Mouse (Mus musculus): ENCODE measurements around the gene Elmo1. TPM values are rescaled to one million over a fixed set of nuclear protein-coding genes. Genes with fewer than 3 reads are reported as not detected.
A peak's percentile ranks its signal among the peaks of the same experiment; 100 is the strongest.

Elmo1 gene
- polyA plus RNA-seq, 1 experiment = 56.1 TPM

DNA sequence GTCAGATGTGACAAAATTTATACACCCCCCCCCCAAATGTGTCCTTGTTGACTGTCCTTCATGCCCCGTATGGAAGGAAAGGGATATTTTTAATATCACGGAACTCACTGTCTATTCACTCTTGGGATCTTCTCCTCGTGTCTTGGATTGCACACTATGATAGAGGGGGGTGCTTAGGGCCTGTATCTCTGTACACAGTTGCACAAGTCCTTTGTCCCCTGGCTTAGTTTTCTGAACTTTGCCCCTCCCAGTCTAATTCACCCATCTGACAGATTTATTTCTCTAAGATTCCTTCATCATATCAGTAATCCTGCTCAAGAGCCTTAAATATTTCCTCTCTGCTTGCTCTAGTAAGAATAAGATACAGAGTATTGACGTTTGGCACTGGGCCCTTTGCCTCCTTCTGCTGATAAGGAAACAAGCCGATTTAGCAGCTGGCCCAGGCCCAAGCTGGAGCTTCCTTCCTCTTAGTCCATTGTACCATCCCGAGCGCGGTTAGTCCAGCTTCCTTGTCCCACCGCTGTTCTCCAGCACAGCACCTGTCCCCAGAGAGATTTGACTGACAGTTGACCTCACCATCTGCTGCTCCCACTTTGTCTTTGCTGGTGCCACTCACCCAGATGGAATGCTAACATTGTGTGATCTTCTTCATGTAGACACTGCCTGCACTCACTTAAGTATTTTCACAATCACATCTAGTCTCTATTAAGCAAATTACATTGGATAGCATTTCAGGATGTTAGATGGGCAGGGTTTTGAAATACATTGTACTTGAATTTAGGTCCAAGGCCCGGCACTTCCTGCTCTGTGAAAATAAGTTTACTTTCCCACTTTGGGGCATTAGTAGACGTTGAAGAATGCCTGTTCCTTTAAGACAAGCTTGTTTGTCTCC lies 141.7 kb downstream of the Elmo1 start:
- Histone ChIP-seq H3K4me3 (ENCODE audit: insufficient read depth, low read length) (no peak overlapping the region), H3K27ac (ENCODE audit: insufficient read depth, low read length) (peak overlapping the region; percentile 17), H3K4me1 (ENCODE audit: control insufficient read depth, insufficient read depth, low read length) (peaks cover 3% of the 10 kb centered on the region)
- TF ChIP-seq CTCF (IDR thresholded peaks at IDR 0.05; ENCODE audit: extremely low read depth, insufficient read depth, low read length) (no peak), POLR2A (IDR thresholded peaks at IDR 0.05; ENCODE audit: extremely low read depth, insufficient read depth, low read length) (no peak)

GRCm38 (mm10) chr13:20233707-20234106 lies 143.3 kb downstream of the Elmo1 start:
- H3K4me3 ChIP-seq (ENCODE audit: insufficient read depth, low read length) = no peak overlapping the region
- H3K27ac ChIP-seq (ENCODE audit: insufficient read depth, low read length) = no peak overlapping the region
- peaks cover 1% of the 10 kb centered on the region for H3K4me1 ChIP-seq (ENCODE audit: control insufficient read depth, insufficient read depth, low read length)
- TF ChIP-seq POLR2A (IDR thresholded peaks at IDR 0.05; ENCODE audit: extremely low read depth, insufficient read depth, low read length) (no peak), CTCF (IDR thresholded peaks at IDR 0.05; ENCODE audit: extremely low read depth, insufficient read depth, low read length) (no peak)

DNA sequence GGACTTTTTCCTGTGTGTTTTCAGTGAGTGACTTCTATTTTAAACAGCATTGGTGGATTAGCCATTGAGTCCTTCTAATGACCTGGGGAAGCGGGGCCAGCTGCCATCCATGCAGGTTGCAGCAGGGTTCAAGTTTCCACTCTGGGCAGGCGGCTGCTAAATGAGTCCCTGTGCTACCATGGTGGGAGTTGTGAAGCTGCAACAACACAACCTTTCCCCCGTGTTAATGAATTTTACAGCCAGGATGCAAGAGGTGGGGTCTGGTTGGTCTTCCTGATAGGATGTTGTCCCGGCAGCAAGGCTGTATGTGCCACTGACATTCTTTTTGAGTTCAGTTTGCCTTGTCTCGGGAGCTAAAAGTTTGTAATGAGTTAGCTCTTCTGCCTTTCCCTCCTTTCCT lies 147.2 kb downstream of the Elmo1 start:
- TF ChIP-seq CTCF (IDR thresholded peaks at IDR 0.05; ENCODE audit: extremely low read depth, insufficient read depth, low read length) (no peak), POLR2A (IDR thresholded peaks at IDR 0.05; ENCODE audit: extremely low read depth, insufficient read depth, low read length) (no peak)
- no peak overlapping the region for H3K4me3 ChIP-seq (ENCODE audit: insufficient read depth, low read length)
- H3K4me1 ChIP-seq (ENCODE audit: control insufficient read depth, insufficient read depth, low read length) = peaks cover 2% of the 10 kb centered on the region
- H3K27ac ChIP-seq (ENCODE audit: insufficient read depth, low read length) = no peak overlapping the region

- H3K27ac ChIP-seq (ENCODE audit: insufficient read depth, low read length) = no peak overlapping the region
- TF ChIP-seq CTCF (IDR thresholded peaks at IDR 0.05; ENCODE audit: extremely low read depth, insufficient read depth, low read length) (no peak), POLR2A (IDR thresholded peaks at IDR 0.05; ENCODE audit: extremely low read depth, insufficient read depth, low read length) (no peak)
- peaks cover 2% of the 10 kb centered on the region for H3K4me1 ChIP-seq (ENCODE audit: control insufficient read depth, insufficient read depth, low read length)
- H3K4me3 ChIP-seq (ENCODE audit: insufficient read depth, low read length) = no peak overlapping the region
Observed at GRCm38 (mm10) chr13:20238146-20238545, 147.8 kb downstream of the Elmo1 start.

- H3K27ac ChIP-seq (ENCODE audit: insufficient read depth, low read length) = no peak overlapping the region
- H3K4me3 ChIP-seq (ENCODE audit: insufficient read depth, low read length) = no peak overlapping the region
- TF ChIP-seq POLR2A (IDR thresholded peaks at IDR 0.05; ENCODE audit: extremely low read depth, insufficient read depth, low read length) (no peak), CTCF (IDR thresholded peaks at IDR 0.05; ENCODE audit: extremely low read depth, insufficient read depth, low read length) (no peak)
- H3K4me1 ChIP-seq (ENCODE audit: control insufficient read depth, insufficient read depth, low read length) = peaks cover 2% of the 10 kb centered on the region
Observed at GRCm38 (mm10) chr13:20238743-20239142, 148.3 kb downstream of the Elmo1 start.

- TF ChIP-seq POLR2A (IDR thresholded peaks at IDR 0.05; ENCODE audit: extremely low read depth, insufficient read depth, low read length) (no peak), CTCF (IDR thresholded peaks at IDR 0.05; ENCODE audit: extremely low read depth, insufficient read depth, low read length) (no peak)
- Histone ChIP-seq H3K27ac (ENCODE audit: insufficient read depth, low read length) (no peak overlapping the region), H3K4me1 (ENCODE audit: control insufficient read depth, insufficient read depth, low read length) (no peaks in the 10 kb centered on the region), H3K4me3 (ENCODE audit: insufficient read depth, low read length) (no peak overlapping the region)
Observed at GRCm38 (mm10) chr13:20250069-20250668, 159.8 kb downstream of the Elmo1 start.

DNA sequence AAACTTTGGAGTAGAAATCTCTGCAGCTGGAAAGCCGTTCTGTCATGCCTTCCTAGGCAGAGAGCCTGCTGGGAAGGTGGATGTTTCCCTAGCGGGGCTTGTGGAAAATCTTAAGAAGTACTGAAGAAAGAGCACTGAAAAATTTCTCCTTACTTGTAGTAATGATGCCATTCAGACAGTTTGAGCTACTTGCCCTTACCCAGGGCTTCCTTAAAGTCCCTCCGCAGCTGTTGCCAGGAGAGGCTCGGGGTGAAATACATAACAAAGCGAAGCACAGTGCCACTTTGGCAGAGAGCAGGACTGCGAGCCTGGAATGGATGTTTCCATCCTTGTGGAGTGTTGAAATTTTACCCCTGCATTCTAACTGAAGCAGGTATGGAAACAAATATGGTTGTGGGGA lies 164.5 kb downstream of the Elmo1 start:
- H3K27ac ChIP-seq (ENCODE audit: insufficient read depth, low read length) = no peak overlapping the region; the same call in 1 of the 2 replicates

GRCm38 (mm10) chr13:20255380-20255779 lies 165.0 kb downstream of the Elmo1 start:
- H3K4me1 ChIP-seq (ENCODE audit: control insufficient read depth, insufficient read depth, low read length) = peaks cover 1% of the 10 kb centered on the region; the same call in 1 of the 2 replicates
- H3K4me3 ChIP-seq (ENCODE audit: insufficient read depth, low read length) = no peak overlapping the region
- TF ChIP-seq POLR2A (IDR thresholded peaks at IDR 0.05; ENCODE audit: extremely low read depth, insufficient read depth, low read length) (no peak), CTCF (IDR thresholded peaks at IDR 0.05; ENCODE audit: extremely low read depth, insufficient read depth, low read length) (no peak)
- H3K27ac ChIP-seq (ENCODE audit: insufficient read depth, low read length) = peak overlapping the region; percentile 45; the same call in 1 of the 2 replicates

More for the DNA sequence above, 164.5 kb downstream of the Elmo1 start:
- Histone ChIP-seq H3K4me1 (ENCODE audit: control insufficient read depth, insufficient read depth, low read length) (peaks cover 1% of the 10 kb centered on the region; the same call in 1 of the 2 replicates), H3K4me3 (ENCODE audit: insufficient read depth, low read length) (no peak overlapping the region)
- TF ChIP-seq POLR2A (IDR thresholded peaks at IDR 0.05; ENCODE audit: extremely low read depth, insufficient read depth, low read length) = no peak
- TF ChIP-seq CTCF (IDR thresholded peaks at IDR 0.05; ENCODE audit: extremely low read depth, insufficient read depth, low read length) = no peak

DNA sequence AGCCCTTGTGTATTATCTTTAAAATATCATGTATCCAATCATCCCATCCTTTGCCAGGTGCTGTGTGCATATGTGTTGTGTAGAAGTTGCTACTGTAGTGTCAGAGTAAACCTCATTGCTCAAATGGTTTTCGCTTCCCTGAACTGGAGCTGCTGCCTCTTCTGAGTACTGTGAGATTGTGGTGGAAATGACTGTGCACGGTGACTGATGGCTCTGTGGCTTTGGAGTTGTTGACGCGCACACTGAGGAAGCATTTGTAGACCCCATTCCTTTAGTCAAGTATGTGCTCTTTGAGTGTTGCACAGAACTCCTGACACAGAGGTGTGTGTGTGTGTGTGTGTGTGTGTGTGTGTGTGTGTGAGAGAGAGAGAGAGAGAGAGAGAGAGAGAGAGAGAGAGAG lies 166.2 kb downstream of the Elmo1 start:
- H3K4me3 ChIP-seq (ENCODE audit: insufficient read depth, low read length) = no peak overlapping the region
- peaks cover 1% of the 10 kb centered on the region; the same call in 1 of the 2 replicates for H3K4me1 ChIP-seq (ENCODE audit: control insufficient read depth, insufficient read depth, low read length)
- TF ChIP-seq CTCF (IDR thresholded peaks at IDR 0.05; ENCODE audit: extremely low read depth, insufficient read depth, low read length) = no peak
- no peak for TF ChIP-seq POLR2A (IDR thresholded peaks at IDR 0.05; ENCODE audit: extremely low read depth, insufficient read depth, low read length)
- no peak overlapping the region for H3K27ac ChIP-seq (ENCODE audit: insufficient read depth, low read length)

Data from cortical plate, adult 2 months (tissue).